Comparison of ENCODE assay signal across 9 mouse cellular contexts in the genomic region with DNA sequence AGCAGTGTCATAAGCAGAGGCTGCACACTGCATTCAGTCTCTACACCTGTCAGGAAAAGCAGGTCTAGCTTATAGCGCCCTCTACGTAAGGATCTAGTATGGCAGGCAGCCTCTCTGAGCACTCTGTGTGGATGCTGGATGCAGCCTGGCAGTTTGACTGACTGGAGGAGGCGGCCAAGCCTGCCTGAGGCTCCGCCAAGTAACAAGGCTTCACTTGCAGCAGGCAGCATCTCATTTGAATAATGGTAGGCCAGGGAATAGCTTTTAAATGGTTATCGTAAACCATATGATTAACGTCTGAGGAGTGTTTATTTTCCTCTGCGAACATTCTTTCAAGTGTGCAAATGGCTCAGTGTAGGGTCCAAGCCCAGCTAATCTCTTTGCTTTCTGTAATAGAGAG.
DNase-seq lines count a peak whose midpoint lies in the region; ATAC-seq and TF ChIP-seq lines count a peak whose summit lies in the region.
"Had no signal": no experiment of that assay in that cellular context is flagged by ENCODE, and none has a peak within 500 bp of the region (broad histone marks: within the 10 kb centered on the region; RNA-seq: fewer than 3 reads in every experiment).

No protein-coding gene starts in this region.

- 37% methylated on average over 7 of the region's 7 CpGs for WGBS in hindbrain, embryonic 14.5 days
- 63% methylated on average over 7 of the region's 7 CpGs for WGBS in liver, embryonic 11.5 days
- 74% methylated on average over 7 of the region's 7 CpGs for WGBS in heart, embryonic 10.5 days

- H3K9ac ChIP-seq in hindbrain, embryonic 14.5 days: no peak overlapping the region
- H3K9ac ChIP-seq in liver, embryonic 11.5 days (ENCODE audit: low read depth, low read length): no peak overlapping the region

- ATAC-seq in hindbrain, embryonic 14.5 days (ENCODE audit: low FRiP score): no peak
- ATAC-seq in liver, embryonic 11.5 days (replicated peaks; ENCODE audit: low FRiP score): peak; percentile 36; the same call in 1 of the 2 replicates

- H3K4me1 ChIP-seq in hindbrain, embryonic 14.5 days (replicated peaks; ENCODE audit: control insufficient read depth, insufficient read depth, low read length): peaks cover 5% of the 10 kb centered on the region
- H3K4me1 ChIP-seq in liver, embryonic 11.5 days (replicated peaks; ENCODE audit: control insufficient read depth, insufficient read depth, low read length): no peaks in the 10 kb centered on the region
- H3K4me1 ChIP-seq in heart, embryonic 10.5 days: no peaks in the 10 kb centered on the region
- H3K4me1 ChIP-seq: megakaryocyte, embryonic 14.5 days had no signal

- H3K27ac ChIP-seq in left cerebral cortex, adult 2 months: no peak overlapping the region
- no peak overlapping the region for H3K27ac ChIP-seq in hindbrain, embryonic 14.5 days
- H3K27ac ChIP-seq in liver, embryonic 11.5 days (ENCODE audit: low read depth, low read length): no peak overlapping the region
- no peak overlapping the region for H3K27ac ChIP-seq in heart, embryonic 10.5 days

- intact Hi-C loops in left cerebral cortex, adult 2 months (cut with DNase I): loop anchor here (5.0 kb wide), 1 partner anchor 223 kb away; no protein-coding TSS in a partner anchor

- no peak for DNase-seq in left cerebral cortex, adult 2 months (ENCODE audit: extremely low spot score in 1 of 2, low spot score in 2 of 2)
- DNase-seq in left cerebral cortex, adult 8-10 months (ENCODE audit: low spot score in 2 of 2): no peak
- peak; percentile 42 for DNase-seq in adipocyte (ENCODE audit: low spot score)
- peak; percentile 50 for DNase-seq in hindbrain, embryonic 14.5 days (ENCODE audit: low spot score)
- DNase-seq in liver, embryonic 11.5 days (ENCODE audit: low spot score): no peak
- peak; percentile 56 for DNase-seq in retina, embryonic 14.5 days (ENCODE audit: low spot score)
- no peak for DNase-seq in heart, embryonic 10.5 days (ENCODE audit: low spot score)
- DNase-seq in frontal cortex, postnatal 25 days (ENCODE audit: low spot score in 2 of 2): no peak

- TF ChIP-seq CTCF in left cerebral cortex, adult 2 months (IDR thresholded peaks at IDR 0.05): peak; percentile 47

- no peaks in the 10 kb centered on the region for H3K9me3 ChIP-seq in hindbrain, embryonic 14.5 days (ENCODE audit: control insufficient read depth, low read length)
- no peaks in the 10 kb centered on the region for H3K9me3 ChIP-seq in liver, embryonic 11.5 days (ENCODE audit: control insufficient read depth, low read length)
- H3K9me3 ChIP-seq in heart, embryonic 10.5 days: no peaks in the 10 kb centered on the region

- H3K36me3 ChIP-seq in hindbrain, embryonic 14.5 days (replicated peaks; ENCODE audit: control insufficient read depth, insufficient read depth): no peaks in the 10 kb centered on the region; the same call in 1 of the 2 replicates
- H3K36me3 ChIP-seq in liver, embryonic 11.5 days (ENCODE audit: control insufficient read depth, insufficient read depth, low read length): peaks cover 9% of the 10 kb centered on the region
- H3K36me3 ChIP-seq in heart, embryonic 10.5 days: peaks cover 53% of the 10 kb centered on the region

- H3K4me2 ChIP-seq in hindbrain, embryonic 14.5 days (replicated peaks): no peak overlapping the region
- H3K4me2 ChIP-seq in liver, embryonic 11.5 days: no peak overlapping the region

- no peaks in the 10 kb centered on the region for H3K27me3 ChIP-seq in hindbrain, embryonic 14.5 days (ENCODE audit: control insufficient read depth, insufficient read depth, low read length)
- H3K27me3 ChIP-seq in liver, embryonic 11.5 days (replicated peaks; ENCODE audit: control insufficient read depth, insufficient read depth, low read length): no peaks in the 10 kb centered on the region
- H3K27me3 ChIP-seq in heart, embryonic 10.5 days (ENCODE audit: insufficient read depth, poor library complexity, severe bottlenecking): no peaks in the 10 kb centered on the region

- no peak overlapping the region for H3K4me3 ChIP-seq in left cerebral cortex, adult 2 months
- H3K4me3 ChIP-seq in hindbrain, embryonic 14.5 days (replicated peaks; ENCODE audit: low read length): no peak overlapping the region
- no peak overlapping the region for H3K4me3 ChIP-seq in liver, embryonic 11.5 days (ENCODE audit: low read depth, low read length)
- no peak overlapping the region for H3K4me3 ChIP-seq in heart, embryonic 10.5 days
- H3K4me3 ChIP-seq: megakaryocyte, embryonic 14.5 days had no signal

Comparison
In these comparisons a context has a peak if more than half of its experiments do, and no peak if none do; other contexts are left out.
1. DNase-seq: peak in adipocyte (single experiment), hindbrain, embryonic 14.5 days (single experiment) and retina, embryonic 14.5 days (single experiment); none in left cerebral cortex, adult 2 months (0 of 2), left cerebral cortex, adult 8-10 months (0 of 2), liver, embryonic 11.5 days (single experiment), heart, embryonic 10.5 days (single experiment) and frontal cortex, postnatal 25 days (0 of 2).